Comparison of ENCODE assay signal across 18 mouse cellular contexts in the genomic region with DNA sequence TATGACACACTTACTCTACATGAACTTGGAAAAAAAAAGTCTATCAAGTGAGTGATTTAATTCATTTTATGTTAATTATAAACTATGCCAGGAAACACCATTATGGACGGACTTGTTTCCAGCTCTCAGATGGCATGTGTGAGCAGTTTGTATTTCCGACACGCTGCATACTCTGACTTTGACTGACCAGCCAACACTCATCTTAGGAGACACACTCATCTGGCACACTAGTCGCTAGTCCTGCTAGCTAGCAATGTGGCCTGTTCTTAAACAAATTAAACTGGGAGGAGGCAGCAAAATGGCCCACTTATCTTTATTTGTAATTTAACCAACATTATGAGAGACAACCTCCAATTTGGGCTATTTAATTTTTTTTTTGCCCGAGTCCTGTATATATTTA.
DNase-seq lines count a peak whose midpoint lies in the region; ATAC-seq and TF ChIP-seq lines count a peak whose summit lies in the region.
"Had no signal": no experiment of that assay in that cellular context is flagged by ENCODE, and none has a peak within 500 bp of the region (broad histone marks: within the 10 kb centered on the region; RNA-seq: fewer than 3 reads in every experiment).

No protein-coding gene starts in this region.

- no peaks in the 10 kb centered on the region for H3K27me3 ChIP-seq in heart, adult 2 months (ENCODE audit: control insufficient read depth, insufficient read depth, low read length)
- H3K27me3 ChIP-seq in heart, embryonic 10.5 days (ENCODE audit: insufficient read depth, poor library complexity, severe bottlenecking) = no peaks in the 10 kb centered on the region
- H3K27me3 ChIP-seq in midbrain, embryonic 14.5 days (ENCODE audit: control insufficient read depth, insufficient read depth, low read length) = no peaks in the 10 kb centered on the region
- no peaks in the 10 kb centered on the region for H3K27me3 ChIP-seq in midbrain, embryonic 11.5 days (ENCODE audit: control insufficient read depth, insufficient read depth, low read length)
- H3K27me3 ChIP-seq in hindbrain, embryonic 15.5 days = no peaks in the 10 kb centered on the region
- H3K27me3 ChIP-seq: liver, embryonic 13.5 days; lung, embryonic 15.5 days had no signal

- H3K9me3 ChIP-seq in heart, embryonic 10.5 days = no peaks in the 10 kb centered on the region
- H3K9me3 ChIP-seq in midbrain, embryonic 14.5 days (ENCODE audit: control insufficient read depth, low read length) = no peaks in the 10 kb centered on the region
- H3K9me3 ChIP-seq in midbrain, embryonic 11.5 days (ENCODE audit: control insufficient read depth, low read length) = no peaks in the 10 kb centered on the region
- no peaks in the 10 kb centered on the region for H3K9me3 ChIP-seq in hindbrain, embryonic 15.5 days
- H3K9me3 ChIP-seq: liver, embryonic 13.5 days; lung, embryonic 15.5 days had no signal

- peak overlapping the region; percentile 38; the same call in 1 of the 2 replicates for H3K27ac ChIP-seq in heart, adult 2 months
- H3K27ac ChIP-seq in heart, embryonic 10.5 days = no peak overlapping the region
- peak overlapping the region; percentile 63 for H3K27ac ChIP-seq in midbrain, embryonic 14.5 days (replicated peaks; ENCODE audit: low read depth, low read length)
- H3K27ac ChIP-seq in midbrain, embryonic 11.5 days (ENCODE audit: low read depth, low read length) = no peak overlapping the region
- H3K27ac ChIP-seq in hindbrain, embryonic 15.5 days (replicated peaks) = peak overlapping the region; percentile 70
- H3K27ac ChIP-seq in olfactory bulb, adult 2 months (ENCODE audit: insufficient read depth, low read depth, low read length) = peak overlapping the region; percentile 47; the same call in 1 of the 2 replicates
- H3K27ac ChIP-seq: left cerebral cortex, adult 2 months; liver, embryonic 13.5 days; lung, embryonic 15.5 days had no signal

- peak overlapping the region; percentile 44 for H3K4me2 ChIP-seq in midbrain, embryonic 14.5 days (ENCODE audit: low read length)
- H3K4me2 ChIP-seq in midbrain, embryonic 11.5 days = no peak overlapping the region
- H3K4me2 ChIP-seq in hindbrain, embryonic 15.5 days = peak overlapping the region; percentile 44
- H3K4me2 ChIP-seq: liver, embryonic 13.5 days; lung, embryonic 15.5 days had no signal

- DNase-seq in heart, adult 2 months = no peak
- no peak for DNase-seq in heart, embryonic 10.5 days (ENCODE audit: low spot score)
- no peak for DNase-seq in midbrain, embryonic 14.5 days
- DNase-seq in midbrain, embryonic 11.5 days (ENCODE audit: low spot score, missing footprints) = no peak
- DNase-seq in layer of hippocampus, adult 9-11 months = no peak
- no peak for DNase-seq in left cerebral cortex, postnatal 36 days (ENCODE audit: low spot score in 2 of 2)
- DNase-seq: adrenal gland, adult 2 months; cerebellum, adult 11-12 months; cerebellum, postnatal 36 days; kidney, adult 9 months; liver, embryonic 13.5 days; spleen, adult 18-20 months; thymus, adult 18-20 months had no signal

- WGBS in heart, adult 2 months = 50% methylated on average over 5 of the region's 5 CpGs
- WGBS in heart, embryonic 10.5 days = 80% methylated on average over 5 of the region's 5 CpGs
- 80% methylated on average over 5 of the region's 5 CpGs for whole genome bisulfite sequencing in midbrain, embryonic 14.5 days
- 82% methylated on average over 5 of the region's 5 CpGs for WGBS in midbrain, embryonic 11.5 days
- 39% methylated on average over 5 of the region's 5 CpGs for WGBS in hindbrain, embryonic 15.5 days
- 22% methylated on average over 5 of the region's 5 CpGs for WGBS in olfactory bulb, adult 2 months

- ATAC-seq in midbrain, embryonic 14.5 days (ENCODE audit: low FRiP score, low TSS enrichment) = no peak
- no peak for ATAC-seq in midbrain, embryonic 11.5 days (ENCODE audit: low FRiP score)
- ATAC-seq in hindbrain, embryonic 15.5 days (ENCODE audit: low FRiP score, low read depth) = no peak

- H3K4me1 ChIP-seq in heart, adult 2 months (ENCODE audit: control insufficient read depth, insufficient read depth, low read length) = peaks cover 4% of the 10 kb centered on the region
- H3K4me1 ChIP-seq in heart, embryonic 10.5 days = peaks cover 3% of the 10 kb centered on the region
- peaks cover 23% of the 10 kb centered on the region for H3K4me1 ChIP-seq in midbrain, embryonic 14.5 days (ENCODE audit: control insufficient read depth, insufficient read depth, low read length)
- H3K4me1 ChIP-seq in midbrain, embryonic 11.5 days (ENCODE audit: control insufficient read depth, insufficient read depth, low read length) = no peaks in the 10 kb centered on the region
- peaks cover 29% of the 10 kb centered on the region for H3K4me1 ChIP-seq in hindbrain, embryonic 15.5 days (replicated peaks)
- H3K4me1 ChIP-seq in olfactory bulb, adult 2 months (ENCODE audit: control insufficient read depth, insufficient read depth, low read length) = peaks cover 3% of the 10 kb centered on the region; the same call in 1 of the 2 replicates
- H3K4me1 ChIP-seq: liver, embryonic 13.5 days had no signal

- intact Hi-C loops in heart, adult 2 months (cut with DNase I) = loop anchor here (5.0 kb wide), 1 partner anchor 67 kb away; no protein-coding TSS in a partner anchor
- intact Hi-C loops in left cerebral cortex, postnatal 36 days (cut with DNase I) = loop anchor here (5.0 kb wide), 1 partner anchor 93 kb away; no protein-coding TSS in a partner anchor

- TF ChIP-seq EP300 in heart, adult 2 months (IDR thresholded peaks at IDR 0.05; ENCODE audit: insufficient read depth, low read depth, low read length) = no peak

- no peak overlapping the region for H3K4me3 ChIP-seq in heart, adult 2 months
- no peak overlapping the region for H3K4me3 ChIP-seq in heart, embryonic 10.5 days
- H3K4me3 ChIP-seq in midbrain, embryonic 14.5 days (replicated peaks; ENCODE audit: low read depth, low read length) = no peak overlapping the region
- H3K4me3 ChIP-seq in midbrain, embryonic 11.5 days (ENCODE audit: low read depth, low read length) = no peak overlapping the region
- H3K4me3 ChIP-seq in hindbrain, embryonic 15.5 days = no peak overlapping the region
- no peak overlapping the region for H3K4me3 ChIP-seq in olfactory bulb, adult 2 months (ENCODE audit: insufficient read depth, low read depth, low read length)
- H3K4me3 ChIP-seq: erythroblast, embryonic 14.5 days; left cerebral cortex, adult 2 months; liver, embryonic 13.5 days; lung, embryonic 15.5 days had no signal

- TF ChIP-seq POLR2A in heart, adult 2 months (IDR thresholded peaks at IDR 0.05; ENCODE audit: insufficient read depth, low read depth, low read length) = no peak
- TF ChIP-seq POLR2A in olfactory bulb, adult 2 months (IDR thresholded peaks at IDR 0.05; ENCODE audit: insufficient read depth, low read depth, low read length) = no peak

- H3K79me2 ChIP-seq in heart, adult 2 months (replicated peaks; ENCODE audit: control insufficient read depth, insufficient read depth, low read length) = no peaks in the 10 kb centered on the region

- H3K36me3 ChIP-seq in heart, adult 2 months (ENCODE audit: control insufficient read depth, insufficient read depth, low read length) = no peaks in the 10 kb centered on the region
- H3K36me3 ChIP-seq in heart, embryonic 10.5 days = no peaks in the 10 kb centered on the region
- no peaks in the 10 kb centered on the region for H3K36me3 ChIP-seq in midbrain, embryonic 14.5 days (ENCODE audit: control insufficient read depth, insufficient read depth, low read length)
- H3K36me3 ChIP-seq in midbrain, embryonic 11.5 days (ENCODE audit: control insufficient read depth, insufficient read depth, low read length) = no peaks in the 10 kb centered on the region
- no peaks in the 10 kb centered on the region for H3K36me3 ChIP-seq in hindbrain, embryonic 15.5 days
- H3K36me3 ChIP-seq: liver, embryonic 13.5 days; lung, embryonic 15.5 days had no signal

- H3K9ac ChIP-seq in heart, adult 2 months (ENCODE audit: low read depth, low read length) = no peak overlapping the region
- H3K9ac ChIP-seq in midbrain, embryonic 14.5 days (replicated peaks; ENCODE audit: low read length) = no peak overlapping the region
- H3K9ac ChIP-seq in midbrain, embryonic 11.5 days (ENCODE audit: low read length) = no peak overlapping the region
- no peak overlapping the region for H3K9ac ChIP-seq in hindbrain, embryonic 15.5 days
- H3K9ac ChIP-seq: liver, embryonic 13.5 days; lung, embryonic 15.5 days had no signal

- no peak for TF ChIP-seq CTCF in heart, adult 2 months (IDR thresholded peaks at IDR 0.05)
- TF ChIP-seq CTCF in olfactory bulb, adult 2 months (IDR thresholded peaks at IDR 0.05; ENCODE audit: insufficient read depth, low read depth, low read length) = no peak

Comparison
In these comparisons a context has a peak if more than half of its experiments do, and no peak if none do; other contexts are left out.
1. H3K27ac ChIP-seq: peak in heart, adult 2 months (single experiment), midbrain, embryonic 14.5 days (single experiment), hindbrain, embryonic 15.5 days (single experiment) and olfactory bulb, adult 2 months (single experiment); none in heart, embryonic 10.5 days (single experiment) and midbrain, embryonic 11.5 days (single experiment).